In genomic region chr17:56897630-56898195, GRCm38 (mm10) we compare ENCODE assay signal across 7 mouse cellular contexts. TPM values are rescaled to one million over a fixed set of nuclear protein-coding genes. Genes with fewer than 3 reads are reported as not detected.
DNase-seq lines count a peak whose midpoint lies in the region; ATAC-seq and TF ChIP-seq lines count a peak whose summit lies in the region.

No protein-coding gene starts in this region.

- no peak overlapping the region for H3K9ac ChIP-seq in embryonic facial prominence, embryonic 11.5 days (replicated peaks; ENCODE audit: low read length)
- H3K9ac ChIP-seq in heart, adult 2 months (ENCODE audit: low read depth, low read length), result no peak overlapping the region
- no peak overlapping the region for H3K9ac ChIP-seq in limb, embryonic 11.5 days (ENCODE audit: low read length)
- no peak overlapping the region for H3K9ac ChIP-seq in midbrain, embryonic 15.5 days

- peak; percentile 69 for DNase-seq in adrenal gland, adult 8-10 months
- peak; percentile 75 for DNase-seq in embryonic facial prominence, embryonic 11.5 days (ENCODE audit: low spot score)
- peak; percentile 73 to 75 for DNase-seq in heart, adult 2 months
- DNase-seq in kidney, adult 2 months, result peak; percentile 83
- peak; percentile 76 for DNase-seq in limb, embryonic 11.5 days (ENCODE audit: low spot score)
- DNase-seq in spleen, adult 18-20 months, result peak; percentile 61 to 80

- H3K79me2 ChIP-seq in heart, adult 2 months (replicated peaks; ENCODE audit: control insufficient read depth, insufficient read depth, low read length), result no peaks in the 10 kb centered on the region

- peak; percentile 19; the same call in 1 of the 2 replicates for ATAC-seq in embryonic facial prominence, embryonic 11.5 days (replicated peaks; ENCODE audit: insufficient number of reproducible peaks, low FRiP score, low TSS enrichment, low read depth)
- ATAC-seq in limb, embryonic 11.5 days (ENCODE audit: insufficient number of reproducible peaks, low FRiP score, low TSS enrichment, low read depth), result peak; percentile 46; the same call in 1 of the 2 replicates
- ATAC-seq in midbrain, embryonic 15.5 days (replicated peaks), result peak; percentile 59

- no peaks in the 10 kb centered on the region for H3K9me3 ChIP-seq in embryonic facial prominence, embryonic 11.5 days (replicated peaks; ENCODE audit: control insufficient read depth, low read length)
- H3K9me3 ChIP-seq in limb, embryonic 11.5 days (ENCODE audit: control insufficient read depth, low read length), result no peaks in the 10 kb centered on the region
- H3K9me3 ChIP-seq in midbrain, embryonic 15.5 days, result no peaks in the 10 kb centered on the region

- 76% methylated on average over 7 of the region's 7 CpGs for WGBS in embryonic facial prominence, embryonic 11.5 days
- WGBS in heart, adult 2 months, result 72% methylated on average over 7 of the region's 7 CpGs
- WGBS in kidney, adult 2 months, result 68% methylated on average over 7 of the region's 7 CpGs
- WGBS in limb, embryonic 11.5 days, result 93% methylated on average over 7 of the region's 7 CpGs
- WGBS in midbrain, embryonic 15.5 days, result 83% methylated on average over 7 of the region's 7 CpGs

- peak; percentile 65; the same call in 1 of the 2 replicates for TF ChIP-seq EP300 in heart, adult 2 months (IDR thresholded peaks at IDR 0.05; ENCODE audit: insufficient read depth, low read depth, low read length)

- peaks cover 34% of the 10 kb centered on the region for H3K36me3 ChIP-seq in embryonic facial prominence, embryonic 11.5 days (replicated peaks; ENCODE audit: control insufficient read depth, insufficient read depth, low read depth, low read length)
- H3K36me3 ChIP-seq in heart, adult 2 months (ENCODE audit: control insufficient read depth, insufficient read depth, low read length), result no peaks in the 10 kb centered on the region
- no peaks in the 10 kb centered on the region for H3K36me3 ChIP-seq in kidney, adult 2 months (ENCODE audit: control insufficient read depth, insufficient read depth, low read length)
- H3K36me3 ChIP-seq in limb, embryonic 11.5 days (ENCODE audit: control insufficient read depth, insufficient read depth, low read length), result peaks cover 58% of the 10 kb centered on the region
- H3K36me3 ChIP-seq in midbrain, embryonic 15.5 days (replicated peaks), result peaks cover 55% of the 10 kb centered on the region

- H3K4me1 ChIP-seq in embryonic facial prominence, embryonic 11.5 days (ENCODE audit: control insufficient read depth, insufficient read depth, low read length), result no peaks in the 10 kb centered on the region
- no peaks in the 10 kb centered on the region for H3K4me1 ChIP-seq in heart, adult 2 months (ENCODE audit: control insufficient read depth, insufficient read depth, low read length)
- H3K4me1 ChIP-seq in kidney, adult 2 months (ENCODE audit: control insufficient read depth, insufficient read depth, low read length), result no peaks in the 10 kb centered on the region
- H3K4me1 ChIP-seq in limb, embryonic 11.5 days (ENCODE audit: control insufficient read depth, insufficient read depth, low read length), result no peaks in the 10 kb centered on the region
- H3K4me1 ChIP-seq in midbrain, embryonic 15.5 days, result peaks cover 15% of the 10 kb centered on the region

- no peak for TF ChIP-seq POLR2A in heart, adult 2 months (IDR thresholded peaks at IDR 0.05; ENCODE audit: insufficient read depth, low read depth, low read length)
- no peak for TF ChIP-seq POLR2A in kidney, adult 2 months (IDR thresholded peaks at IDR 0.05; ENCODE audit: low read depth, low read length)

- peak; percentile 90 for TF ChIP-seq CTCF in heart, adult 2 months (IDR thresholded peaks at IDR 0.05)
- peak; percentile 97 for TF ChIP-seq CTCF in kidney, adult 2 months (conservative IDR thresholded peaks at IDR 0.05; ENCODE audit: insufficient read depth, insufficient read length, low read depth, low read length)

- H3K27me3 ChIP-seq in embryonic facial prominence, embryonic 11.5 days (ENCODE audit: control insufficient read depth, insufficient read depth, low read length), result no peaks in the 10 kb centered on the region
- H3K27me3 ChIP-seq in heart, adult 2 months (ENCODE audit: control insufficient read depth, insufficient read depth, low read length), result no peaks in the 10 kb centered on the region
- H3K27me3 ChIP-seq in kidney, adult 2 months (replicated peaks; ENCODE audit: control insufficient read depth, insufficient read depth, low read length), result no peaks in the 10 kb centered on the region
- no peaks in the 10 kb centered on the region for H3K27me3 ChIP-seq in limb, embryonic 11.5 days (ENCODE audit: control insufficient read depth, insufficient read depth, low read length)
- no peaks in the 10 kb centered on the region for H3K27me3 ChIP-seq in midbrain, embryonic 15.5 days (replicated peaks)

- no peak overlapping the region for H3K4me2 ChIP-seq in embryonic facial prominence, embryonic 11.5 days (ENCODE audit: low read depth, low read length)
- H3K4me2 ChIP-seq in limb, embryonic 11.5 days (ENCODE audit: low read depth, severe bottlenecking), result no peak overlapping the region
- H3K4me2 ChIP-seq in midbrain, embryonic 15.5 days, result no peak overlapping the region

- no peak overlapping the region for H3K27ac ChIP-seq in embryonic facial prominence, embryonic 11.5 days (replicated peaks; ENCODE audit: low read depth, low read length)
- no peak overlapping the region for H3K27ac ChIP-seq in heart, adult 2 months
- no peak overlapping the region for H3K27ac ChIP-seq in kidney, adult 2 months (ENCODE audit: insufficient read depth, low read depth, low read length)
- H3K27ac ChIP-seq in limb, embryonic 11.5 days (replicated peaks; ENCODE audit: low read depth, low read length), result no peak overlapping the region
- peak overlapping the region; percentile 69; the same call in 1 of the 2 replicates for H3K27ac ChIP-seq in midbrain, embryonic 15.5 days

- no peak overlapping the region for H3K4me3 ChIP-seq in embryonic facial prominence, embryonic 11.5 days (ENCODE audit: low read depth, low read length)
- no peak overlapping the region for H3K4me3 ChIP-seq in heart, adult 2 months
- H3K4me3 ChIP-seq in kidney, adult 2 months (ENCODE audit: insufficient read depth, low read depth, low read length), result no peak overlapping the region
- H3K4me3 ChIP-seq in limb, embryonic 11.5 days (ENCODE audit: low read depth, low read length), result no peak overlapping the region
- H3K4me3 ChIP-seq in midbrain, embryonic 15.5 days, result no peak overlapping the region

- intact Hi-C loops in heart, adult 2 months (cut with DNase I), result loop anchor here (1.0 to 5.0 kb wide), 4 partner anchors 39 to 270 kb away; no protein-coding TSS in a partner anchor

RNA-seq across cellular contexts. Expression of gene 1700061G19Rik, which starts 22.4 kb away (rescaled TPM):
- 1 to 10 TPM in 3 of 4 experiments, under 1 TPM in 1; 0.34 to 1.7 (median 1.3) TPM for total RNA-seq in adrenal gland, adult 8-10 months (2022)
- 0.13 and 0.22 TPM in 2 replicates for polyA plus RNA-seq in embryonic facial prominence, embryonic 11.5 days (2014; fragmentation: Nextera tagmentation; extraction: Ambion mirVana)
- not detected for total RNA-seq in heart, adult 2 months (2021)
- polyA plus RNA-seq in heart, adult 2 months (2012; rRNA removed), result 0.04 TPM in 1 of 2 replicates, not detected in the other
- 0.03 and 0.07 TPM in 2 replicates for polyA plus RNA-seq in kidney, adult 2 months (2012; rRNA removed)
- polyA plus RNA-seq in limb, embryonic 11.5 days (2014; fragmentation: Nextera tagmentation; extraction: Ambion mirVana), result 0.40 and 0.50 TPM in 2 replicates
- 0.37 and 0.49 TPM in 2 replicates for polyA plus RNA-seq in midbrain, embryonic 15.5 days (2015; fragmentation: Nextera tagmentation; extraction: Ambion mirVana)

RNA-seq across cellular contexts. Expression of gene Acsbg2, which starts 23.5 kb away (rescaled TPM):
- total RNA-seq in adrenal gland, adult 8-10 months (2022), result under 1 TPM in 3 of 4 experiments, not detected in 1; 0.22 to 0.40 (median 0.23) TPM
- polyA plus RNA-seq in embryonic facial prominence, embryonic 11.5 days (2014; fragmentation: Nextera tagmentation; extraction: Ambion mirVana), result not detected in 2 replicates
- total RNA-seq in heart, adult 2 months (2021), result not detected
- 0.04 and 0.09 TPM in 2 replicates for polyA plus RNA-seq in heart, adult 2 months (2012; rRNA removed)
- polyA plus RNA-seq in kidney, adult 2 months (2012; rRNA removed), result 0.05 TPM in 2 replicates
- polyA plus RNA-seq in limb, embryonic 11.5 days (2014; fragmentation: Nextera tagmentation; extraction: Ambion mirVana), result not detected in 2 replicates
- not detected in 2 replicates for polyA plus RNA-seq in midbrain, embryonic 15.5 days (2015; fragmentation: Nextera tagmentation; extraction: Ambion mirVana)

RNA-seq across cellular contexts. Expression of gene Mllt1, which starts 37.5 kb away (rescaled TPM):
- 10 to 100 TPM; 29.0 to 38.7 (median 36.0) TPM for total RNA-seq in adrenal gland, adult 8-10 months (2022)
- polyA plus RNA-seq in embryonic facial prominence, embryonic 11.5 days (2014; fragmentation: Nextera tagmentation; extraction: Ambion mirVana), result 26.8 and 27.2 TPM in 2 replicates
- 10 to 100 TPM; 25.3 to 27.2 TPM for total RNA-seq in heart, adult 2 months (2021)
- polyA plus RNA-seq in heart, adult 2 months (2012; rRNA removed), result 27.2 and 31.4 TPM in 2 replicates
- 30.1 and 37.9 TPM in 2 replicates for polyA plus RNA-seq in kidney, adult 2 months (2012; rRNA removed)
- polyA plus RNA-seq in limb, embryonic 11.5 days (2014; fragmentation: Nextera tagmentation; extraction: Ambion mirVana), result 33.6 and 43.1 TPM in 2 replicates
- polyA plus RNA-seq in midbrain, embryonic 15.5 days (2015; fragmentation: Nextera tagmentation; extraction: Ambion mirVana), result 103 and 106 TPM in 2 replicates
